Mouse (Mus musculus) kidney, postnatal 25 days (tissue): ENCODE results near the gene Gm1043.

Source experiments
- DNase-seq, 2 experiments: peaks; one replicate each; pipeline ENCODE4 v3.0.0; 2021; ENCODE audit warnings: mixed read lengths in 2 of 2

Gm1043 gene

GRCm38 (mm10) chr5:37085241-37085640 is at the start of gene Gm1043:
Gene Gm1043, plus strand, starts transcription at chr5:37085370.
- DNase-seq: peak in 1 of 2 experiments; percentile 28

DNA sequence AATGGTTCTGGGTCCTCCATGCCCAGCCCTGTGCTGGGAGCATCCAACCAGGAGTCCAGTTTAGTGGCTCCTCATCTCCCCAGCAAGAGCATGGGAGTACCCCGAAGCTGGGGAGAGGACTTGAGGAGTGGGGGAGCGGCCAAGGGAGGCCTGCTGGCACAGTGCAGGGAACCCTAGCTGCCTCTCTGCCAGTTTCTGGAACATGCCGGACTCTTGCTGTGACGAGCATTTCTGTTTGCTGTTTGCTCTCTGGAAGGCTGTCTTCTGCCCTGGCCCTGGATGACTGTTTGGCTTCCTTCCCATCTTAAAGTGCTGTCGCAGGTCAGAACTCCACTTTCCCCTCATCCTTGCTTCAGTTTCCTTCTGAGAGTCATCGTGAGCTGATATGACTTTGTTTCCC is 49.3 kb upstream of the Gm1043 start:
- no peak for DNase-seq

- no peak for DNase-seq
Measured at GRCm38 (mm10) chr5:37036884-37037283, 48.3 kb upstream of the Gm1043 start.

GRCm38 (mm10) chr5:37039908-37040307 is 45.3 kb upstream of the Gm1043 start:
- DNase-seq: no peak

DNA sequence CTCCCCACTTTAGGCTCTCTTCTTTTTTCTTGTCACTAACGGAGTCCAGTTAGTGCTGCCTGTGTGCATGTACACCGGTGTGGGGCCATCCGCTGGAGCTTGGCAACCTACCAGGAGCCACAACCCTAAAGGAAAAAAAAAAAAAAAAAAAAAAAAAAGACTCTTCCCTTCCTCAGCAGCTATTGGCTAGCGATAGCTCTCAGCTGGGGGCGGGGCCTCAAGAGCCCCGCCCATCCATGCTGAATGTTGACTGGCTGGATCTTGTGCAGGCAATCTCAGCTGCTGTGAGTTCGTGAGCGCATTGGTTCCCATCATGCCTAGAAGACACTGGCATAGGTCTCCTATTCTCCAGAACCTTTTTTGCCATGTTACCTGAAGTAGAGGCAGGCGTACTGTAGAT is 44.5 kb upstream of the Gm1043 start:
- DNase-seq: no peak

DNA sequence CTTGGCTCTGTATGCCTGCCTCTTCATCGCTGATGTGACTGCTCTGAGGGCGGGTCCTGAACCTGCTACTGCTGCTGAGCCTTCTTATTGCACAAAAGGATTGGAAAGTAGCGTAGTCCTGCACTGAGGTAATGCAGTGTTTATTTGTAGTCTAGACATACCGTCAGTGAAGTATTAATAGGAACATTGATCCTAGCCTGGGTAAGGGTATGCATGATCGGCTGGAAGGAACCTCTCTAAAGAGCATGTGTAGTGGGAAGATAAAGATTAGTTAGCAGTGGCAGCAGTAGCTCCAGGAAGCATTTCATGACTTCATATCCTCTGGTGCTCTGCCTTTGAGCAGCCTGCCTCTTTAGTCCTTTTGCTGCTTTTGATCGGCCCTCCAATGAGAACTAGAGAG is 43.5 kb upstream of the Gm1043 start:
- no peak for DNase-seq

GRCm38 (mm10) chr5:37042934-37043333 is 42.2 kb upstream of the Gm1043 start:
- DNase-seq: no peak

GRCm38 (mm10) chr5:37044793-37045192 is 40.4 kb upstream of the Gm1043 start:
- no peak for DNase-seq

DNA sequence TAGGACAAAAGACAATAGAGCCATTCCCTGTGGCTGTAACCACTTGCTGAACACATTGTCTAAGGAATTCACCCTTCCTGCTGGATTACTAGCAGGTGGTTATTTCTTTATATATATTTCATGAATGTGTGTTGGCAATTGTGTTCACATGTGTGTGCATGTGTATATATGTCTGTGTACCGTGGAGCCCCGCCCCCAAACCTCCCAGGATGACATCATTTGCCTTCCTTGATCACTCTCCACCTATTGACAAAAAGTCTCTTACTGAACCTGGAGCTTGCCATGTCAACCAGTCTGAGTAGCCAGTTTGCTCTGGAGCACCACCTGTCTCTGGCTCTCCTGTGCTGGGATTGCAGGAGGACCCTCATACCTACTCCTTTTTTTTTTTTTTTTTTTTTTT is 39.6 kb upstream of the Gm1043 start:
- no peak for DNase-seq

DNA sequence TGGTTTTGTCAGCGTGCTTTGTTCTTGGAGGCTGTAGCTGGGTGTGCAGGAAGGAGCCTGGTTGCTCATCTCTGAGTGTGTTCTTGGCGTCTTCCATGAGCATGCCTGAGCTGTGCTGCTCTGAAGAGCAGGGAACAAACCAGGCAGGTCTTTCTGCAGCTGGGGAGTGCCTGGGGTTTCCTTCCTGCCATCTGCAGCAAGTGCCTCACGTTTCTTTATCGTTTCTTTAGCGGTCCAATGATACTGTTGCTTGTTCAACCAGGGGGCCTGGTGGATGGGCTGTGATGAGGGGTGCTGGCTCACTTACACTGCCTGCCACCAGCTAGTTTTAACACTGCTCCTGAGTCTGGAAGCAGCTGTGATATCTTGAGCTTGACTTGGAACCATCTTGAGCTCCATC is 38.4 kb upstream of the Gm1043 start:
- peak in 1 of 2 experiments; percentile 21 for DNase-seq

DNA sequence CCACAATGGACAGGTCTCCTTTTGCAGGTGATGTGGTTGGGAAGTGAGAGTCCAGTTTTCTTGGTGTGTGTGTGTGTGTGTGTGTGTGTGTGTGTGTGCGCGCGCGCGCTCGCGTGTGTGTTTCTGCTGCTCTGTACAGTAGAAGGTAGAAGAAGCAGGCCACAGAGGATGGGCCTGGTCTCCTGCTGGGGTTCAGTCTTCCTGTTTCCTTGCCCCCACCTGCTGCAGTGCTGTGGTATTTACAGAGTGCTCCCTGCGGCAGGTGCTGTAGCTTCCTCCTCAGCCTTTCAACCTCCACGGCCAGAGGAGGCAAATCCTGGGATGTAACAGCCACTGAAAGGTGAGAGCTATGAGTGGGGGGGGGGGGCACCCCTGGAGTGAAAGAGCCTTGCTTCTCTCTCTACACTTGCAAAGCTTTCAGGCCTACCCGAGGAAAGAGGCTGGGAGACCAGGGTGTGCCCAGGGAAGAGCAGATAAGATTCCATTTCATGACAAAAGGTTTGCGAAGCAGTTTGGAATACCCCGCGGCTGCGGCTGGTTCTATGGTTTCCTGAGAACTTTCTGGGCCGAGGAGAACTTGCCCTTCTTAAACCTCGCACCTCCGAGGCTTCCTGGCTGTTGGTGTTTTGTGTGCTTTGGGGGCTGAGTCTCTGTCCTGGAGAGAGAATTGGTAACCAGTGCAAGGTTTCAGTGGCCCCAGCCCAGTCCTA is 37.8 kb upstream of the Gm1043 start:
- peak in 1 of 2 experiments; percentile 26 for DNase-seq

GRCm38 (mm10) chr5:37047992-37048391 is 37.2 kb upstream of the Gm1043 start:
- DNase-seq: peak in 1 of 2 experiments; percentile 25

- DNase-seq: peak in 1 of 2 experiments; percentile 18
Measured at GRCm38 (mm10) chr5:37049111-37049510, 36.1 kb upstream of the Gm1043 start.

DNA sequence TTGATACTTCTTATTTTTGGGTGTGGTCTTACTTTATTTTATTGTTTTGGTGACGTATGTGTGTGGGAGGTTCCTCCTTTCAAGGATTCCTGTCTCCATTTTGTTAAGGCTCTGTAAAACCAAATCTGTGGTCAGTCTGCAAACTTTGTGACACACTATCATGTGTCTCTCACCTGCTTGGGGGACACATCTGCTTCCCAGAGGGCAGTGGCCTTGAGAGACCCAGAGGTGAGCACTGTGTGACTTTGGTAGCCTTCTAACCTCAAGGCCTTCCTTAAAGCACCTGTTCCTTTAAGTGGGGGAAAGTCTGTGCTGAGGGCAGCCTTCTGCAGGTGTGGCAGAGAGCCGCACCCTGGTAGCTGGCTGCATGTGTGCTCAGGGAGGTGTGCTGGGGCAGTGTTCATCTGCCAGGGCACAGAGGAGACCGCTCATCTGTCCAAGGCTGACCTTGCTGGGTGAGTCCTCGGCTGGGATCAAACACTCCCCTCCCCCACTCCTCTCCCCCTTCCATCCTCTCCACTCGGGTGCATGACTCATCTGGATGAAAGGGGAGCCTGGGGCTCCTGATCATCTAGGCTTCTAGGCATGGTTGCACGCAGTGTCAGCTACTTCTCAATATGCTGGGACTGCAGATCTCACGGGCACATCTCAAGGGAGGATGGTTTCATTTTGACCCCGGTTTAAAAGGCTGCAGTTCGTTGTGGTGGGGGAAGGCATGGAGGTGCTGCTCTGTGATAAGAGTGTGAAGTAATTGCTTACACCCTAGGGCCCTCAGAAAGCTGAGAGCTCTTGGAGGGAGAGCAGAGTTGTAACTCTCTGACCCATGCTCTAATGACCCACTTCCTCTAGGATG is 34.4 kb upstream of the Gm1043 start:
- peak in 1 of 2 experiments; percentile 26 for DNase-seq

GRCm38 (mm10) chr5:37051374-37052100 is 33.6 kb upstream of the Gm1043 start:
- peak in 1 of 2 experiments; percentile 4 for DNase-seq

GRCm38 (mm10) chr5:37052846-37053245 is 32.3 kb upstream of the Gm1043 start:
- no peak for DNase-seq

DNA sequence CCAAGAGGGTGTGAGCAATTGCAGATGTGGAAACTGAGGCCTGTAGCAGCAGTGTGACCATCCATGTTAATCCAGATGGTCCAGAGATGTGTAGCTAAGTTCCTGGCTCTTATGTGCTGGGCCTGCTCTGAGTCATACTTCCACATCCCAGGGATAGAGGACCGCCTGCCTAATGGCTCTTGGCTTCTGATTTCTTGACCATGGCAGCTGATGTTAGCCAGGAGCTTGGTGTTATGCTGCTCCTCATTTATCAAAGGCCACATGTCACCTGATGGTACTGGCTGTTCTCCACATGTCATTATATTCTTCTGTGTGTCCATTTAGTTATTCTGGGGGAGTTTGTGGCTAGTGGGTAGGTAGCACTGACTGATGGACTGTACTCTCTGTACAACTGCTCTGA is 29.4 kb upstream of the Gm1043 start:
- no peak for DNase-seq

- DNase-seq: no peak
Measured at GRCm38 (mm10) chr5:37056471-37056870, 28.7 kb upstream of the Gm1043 start.

- DNase-seq: peak in 1 of 2 experiments; percentile 9
Measured at GRCm38 (mm10) chr5:37061612-37062011, 23.6 kb upstream of the Gm1043 start.

GRCm38 (mm10) chr5:37064454-37065449 is 20.4 kb upstream of the Gm1043 start:
- DNase-seq: peak; percentile 29 to 67

GRCm38 (mm10) chr5:37066703-37067568 is 18.2 kb upstream of the Gm1043 start:
- peak in 1 of 2 experiments; percentile 21 for DNase-seq
